Mouse (Mus musculus) cerebellum, adult 2 months (tissue): ENCODE measurements around the gene Zfp36l1. TPM values are rescaled to one million over a fixed set of nuclear protein-coding genes. Genes with fewer than 3 reads are reported as not detected.

Experiments used
- DNase-seq, 2 experiments: peaks; one replicate each; pipeline ENCODE4 v3.0.0; 2021
- H3K27ac ChIP-seq: fragments of 200-500 bp; 2 replicates; pipeline ENCODE4 v1.5.1; 2012; ENCODE audit warnings: low read length, control low read depth, inconsistent platforms; ENCODE audit not compliant: insufficient read depth
- H3K27me3 ChIP-seq: fragments of 200-500 bp; 2 replicates; pipeline ENCODE4 v1.6.1; 2012; ENCODE audit warnings: inconsistent platforms, mild to moderate bottlenecking, low read length, moderate library complexity; ENCODE audit not compliant: control insufficient read depth, insufficient read depth
- H3K4me1 ChIP-seq: fragments of 200-500 bp; 2 replicates; pipeline ENCODE4 v1.6.1; 2011; ENCODE audit warnings: low read length; ENCODE audit not compliant: control insufficient read depth, insufficient read depth
- H3K4me3 ChIP-seq: fragments of 200-500 bp; replicated peaks from 2 replicates; pipeline ENCODE3; 2011; ENCODE audit warnings: mild to moderate bottlenecking, low read depth, low read length, control low read depth; ENCODE audit not compliant: insufficient read depth
- CTCF ChIP-seq: fragments of 200-500 bp; IDR thresholded peaks from 2 replicates; pipeline ENCODE4 v1.5.1; 2011; ENCODE audit warnings: low read depth, mild to moderate bottlenecking, control low read depth, low read length, moderate library complexity, borderline replicate concordance; ENCODE audit not compliant: insufficient read depth
- POLR2A ChIP-seq: fragments of 200-500 bp; IDR thresholded peaks from 2 replicates; pipeline ENCODE4 v1.6.1; 2011; ENCODE audit warnings: low read length, control low read depth, borderline replicate concordance; ENCODE audit not compliant: insufficient read depth
- WGBS: fragments of 180-500 bp; shearing (Covaris S2); methylation state at CpG from one replicate; pipeline ENCODE4 v1.1.7; 2018; 5-methylcytosine and 5-hydroxymethylcytosine counted together
- polyA plus RNA-seq: library from polyadenylated mRNA; depleted of rRNA; stranded (reverse); fragments of >200 nt; gene quantifications from 2 replicates; pipeline ENCODE4 v1.2.3, GENCODE M21; 2012

The Zfp36l1 gene
- polyA plus RNA-seq, 1 experiment, result 20.4 TPM

GRCm38 (mm10) chr12:80147563-80148214 lies 34.9 kb upstream of the Zfp36l1 start:
- Histone ChIP-seq H3K4me3 (no peak overlapping the region), H3K4me1 (no peaks in the 10 kb centered on the region), H3K27ac (no peak overlapping the region), H3K27me3 (no peaks in the 10 kb centered on the region)
- DNase-seq, result no peak
- no peak for TF ChIP-seq POLR2A
- TF ChIP-seq CTCF, result no peak
- WGBS, result 83% methylated on average over 11 of the region's 11 CpGs

- DNase-seq, result peak; percentile 56 to 68
- Histone ChIP-seq H3K27me3 (no peaks in the 10 kb centered on the region), H3K4me3 (no peak overlapping the region), H3K27ac (no peak overlapping the region), H3K4me1 (no peaks in the 10 kb centered on the region)
- TF ChIP-seq CTCF (peak; percentile 76), POLR2A (no peak)
- 42% methylated on average over 21 of the region's 21 CpGs for WGBS
Measured at GRCm38 (mm10) chr12:80146227-80147223, 33.7 kb upstream of the Zfp36l1 start.

- Histone ChIP-seq H3K27me3 (no peaks in the 10 kb centered on the region), H3K4me3 (no peak overlapping the region), H3K27ac (no peak overlapping the region), H3K4me1 (no peaks in the 10 kb centered on the region)
- no peak for TF ChIP-seq CTCF
- no peak for DNase-seq
- WGBS, result 75% methylated on average over 8 of the region's 8 CpGs
Measured at GRCm38 (mm10) chr12:80145365-80145764, 32.6 kb upstream of the Zfp36l1 start.

- 78% methylated on average over 3 of the region's 3 CpGs for WGBS
- H3K27me3 ChIP-seq, result no peaks in the 10 kb centered on the region
- no peak overlapping the region for H3K27ac ChIP-seq
- no peak for DNase-seq
- H3K4me1 ChIP-seq, result no peaks in the 10 kb centered on the region
- H3K4me3 ChIP-seq, result no peak overlapping the region
- TF ChIP-seq CTCF (no peak), POLR2A (no peak)
Measured at GRCm38 (mm10) chr12:80144846-80145245, 32.0 kb upstream of the Zfp36l1 start.

- Histone ChIP-seq H3K27ac (no peak overlapping the region), H3K27me3 (no peaks in the 10 kb centered on the region), H3K4me3 (no peak overlapping the region), H3K4me1 (no peaks in the 10 kb centered on the region)
- 19% methylated on average over 7 of the region's 7 CpGs for WGBS
- TF ChIP-seq POLR2A, result no peak
- peak; percentile 94 for TF ChIP-seq CTCF
- peak; percentile 34 to 58 for DNase-seq
Measured at GRCm38 (mm10) chr12:80141470-80141869, 28.7 kb upstream of the Zfp36l1 start.

- TF ChIP-seq CTCF (no peak), POLR2A (no peak)
- 62% methylated on average over 8 of the region's 8 CpGs for WGBS
- no peaks in the 10 kb centered on the region for H3K27me3 ChIP-seq
- no peaks in the 10 kb centered on the region for H3K4me1 ChIP-seq
- no peak for DNase-seq
- H3K4me3 ChIP-seq, result no peak overlapping the region
- H3K27ac ChIP-seq, result no peak overlapping the region
Measured at GRCm38 (mm10) chr12:80141011-80141410, 28.2 kb upstream of the Zfp36l1 start.

GRCm38 (mm10) chr12:80137744-80138143 lies 24.9 kb upstream of the Zfp36l1 start:
- H3K27me3 ChIP-seq, result no peaks in the 10 kb centered on the region
- no peak for DNase-seq
- H3K4me1 ChIP-seq, result no peaks in the 10 kb centered on the region
- 13% methylated on average over 1 of the region's 1 CpGs for WGBS
- no peak overlapping the region for H3K4me3 ChIP-seq
- H3K27ac ChIP-seq, result no peak overlapping the region
- TF ChIP-seq POLR2A, result no peak
- no peak for TF ChIP-seq CTCF

GRCm38 (mm10) chr12:80137246-80137645 lies 24.4 kb upstream of the Zfp36l1 start:
- no peak for DNase-seq
- Histone ChIP-seq H3K4me3 (no peak overlapping the region), H3K27me3 (no peaks in the 10 kb centered on the region), H3K4me1 (no peaks in the 10 kb centered on the region), H3K27ac (no peak overlapping the region)
- WGBS, result 32% methylated on average over 6 of the region's 6 CpGs
- TF ChIP-seq CTCF (no peak), POLR2A (no peak)
